Mouse (Mus musculus) forebrain, embryonic 16.5 days (tissue): ENCODE data around the gene Kctd3. TPM values are rescaled to one million over a fixed set of nuclear protein-coding genes. Genes with fewer than 3 reads are reported as not detected.
A peak's percentile ranks its signal among the peaks of the same experiment; 100 is the strongest.
"Not testable (repeated sequence)": the region's sequence is repeated elsewhere in the genome, so short reads cannot be mapped to it uniquely, and the experiment has no call there.

Experiments
- ATAC-seq: fragments of 200-750 bp; cut with Nextera tagmentation; 2 replicates; pipeline ENCODE4 v1.8.0; 2017; ENCODE audit warnings: mild to moderate bottlenecking, moderate library complexity
- H3K27ac ChIP-seq: fragments of 300-500 bp; sonication (generic); 2 replicates; pipeline ENCODE4 v1.5.1; 2014; ENCODE audit warnings: low read length, control low read depth
- H3K27me3 ChIP-seq: fragments of 300-500 bp; sonication (generic); replicated peaks from 2 replicates; pipeline ENCODE4 v1.6.1; 2014; ENCODE audit warnings: low read length; ENCODE audit not compliant: control insufficient read depth, insufficient read depth
- H3K36me3 ChIP-seq: fragments of 300-500 bp; sonication (generic); 2 replicates; pipeline ENCODE4 v1.6.1; 2014; ENCODE audit not compliant: control insufficient read depth, insufficient read depth
- H3K4me1 ChIP-seq: fragments of 300-500 bp; sonication (generic); replicated peaks from 2 replicates; pipeline ENCODE4 v1.6.1; 2014; ENCODE audit warnings: low read length; ENCODE audit not compliant: control insufficient read depth, insufficient read depth
- H3K4me2 ChIP-seq: fragments of 300-500 bp; sonication (generic); 2 replicates; pipeline ENCODE4 v1.6.1; 2014; ENCODE audit warnings: mild to moderate bottlenecking, low read length, control low read depth
- H3K4me3 ChIP-seq: fragments of 300-500 bp; sonication (generic); replicated peaks from 2 replicates; pipeline ENCODE4 v1.5.1; 2014; ENCODE audit warnings: mild to moderate bottlenecking, low read length, control low read depth
- H3K9ac ChIP-seq: fragments of 300-500 bp; sonication (generic); replicated peaks from 2 replicates; pipeline ENCODE4 v1.6.1; 2014; ENCODE audit warnings: low read depth, low read length, control low read depth
- H3K9me3 ChIP-seq: fragments of 300-500 bp; sonication (generic); 2 replicates; pipeline ENCODE4 v1.6.1; 2016; ENCODE audit warnings: low read length; ENCODE audit not compliant: control insufficient read depth
- WGBS: fragments of 180-500 bp; shearing (Covaris S2); extraction: QIAGEN DNeasy Blood & Tissue Kit; methylation state at CpG from one replicate; pipeline ENCODE4 v1.1.7; 2014; 5-methylcytosine and 5-hydroxymethylcytosine counted together
- polyA plus RNA-seq: library from polyadenylated mRNA; unstranded; fragments of >200 nt; fragmentation: Nextera tagmentation; extraction: Ambion mirVana; gene quantifications from 2 replicates; pipeline ENCODE4 v1.2.1, GENCODE M21; 2015

Gene Kctd3
- polyA plus RNA-seq, 1 experiment from 2014 or later: 46.7 TPM

- ATAC-seq: no peak
- H3K9ac ChIP-seq: no peak overlapping the region
- H3K4me1 ChIP-seq: 0 out of 2 replicates have a peak, but pooled peaks cover 3% of the 10 kb centered on the region
- no peaks in the 10 kb centered on the region for H3K9me3 ChIP-seq
- no peak overlapping the region for H3K4me3 ChIP-seq
- no peak overlapping the region for H3K27ac ChIP-seq
- H3K4me2 ChIP-seq: no peak overlapping the region
- 78% methylated on average over 3 of the region's 3 CpGs for WGBS
- H3K36me3 ChIP-seq: no peaks in the 10 kb centered on the region
- H3K27me3 ChIP-seq: no peaks in the 10 kb centered on the region
Measured at GRCm38 (mm10) chr1:189046831-189047230, 39.2 kb upstream of the Kctd3 start.

- Histone ChIP-seq H3K9ac (no peak overlapping the region), H3K27me3 (no peaks in the 10 kb centered on the region), H3K4me2 (no peak overlapping the region), H3K4me1 (0 out of 2 replicates have a peak, but pooled peaks cover 3% of the 10 kb centered on the region), H3K9me3 (no peaks in the 10 kb centered on the region), H3K4me3 (no peak overlapping the region), H3K36me3 (no peaks in the 10 kb centered on the region), H3K27ac (no peak overlapping the region)
- WGBS: 64% methylated on average over 3 of the region's 3 CpGs
- no peak for ATAC-seq
Measured at GRCm38 (mm10) chr1:189046301-189046700, 38.7 kb upstream of the Kctd3 start.

- H3K27me3 ChIP-seq: no peaks in the 10 kb centered on the region
- no peak for ATAC-seq
- WGBS: 90% methylated on average over 12 of the region's 12 CpGs
Measured at GRCm38 (mm10) chr1:189041261-189041660, 33.6 kb upstream of the Kctd3 start.

GRCm38 (mm10) chr1:189039348-189039747, 31.7 kb upstream of the Kctd3 start:
- Histone ChIP-seq H3K27ac (no peak overlapping the region), H3K4me1 (no peaks in the 10 kb centered on the region; the same call in 1 of the 2 replicates), H3K4me2 (no peak overlapping the region), H3K36me3 (no peaks in the 10 kb centered on the region), H3K9me3 (no peaks in the 10 kb centered on the region), H3K4me3 (no peak overlapping the region), H3K9ac (no peak overlapping the region), H3K27me3 (no peaks in the 10 kb centered on the region)
- no peak for ATAC-seq
- WGBS: 91% methylated on average over 5 of the region's 5 CpGs

More at GRCm38 (mm10) chr1:189041261-189041660, 33.6 kb upstream of the Kctd3 start:
- Histone ChIP-seq H3K4me2 (no peak overlapping the region), H3K4me3 (no peak overlapping the region), H3K36me3 (no peaks in the 10 kb centered on the region), H3K4me1 (no peaks in the 10 kb centered on the region; the same call in 1 of the 2 replicates), H3K27ac (no peak overlapping the region), H3K9ac (no peak overlapping the region), H3K9me3 (no peaks in the 10 kb centered on the region)

GRCm38 (mm10) chr1:189032817-189033216, 25.2 kb upstream of the Kctd3 start:
- not testable (repeated sequence) for H3K36me3 ChIP-seq, H3K4me3 ChIP-seq, H3K4me2 ChIP-seq, H3K27ac ChIP-seq, ATAC-seq, H3K4me1 ChIP-seq, H3K9ac ChIP-seq, H3K27me3 ChIP-seq, H3K9me3 ChIP-seq
- WGBS: 96% methylated on average over 2 of the region's 2 CpGs

- H3K4me3 ChIP-seq: no peak overlapping the region
- 76% methylated on average over 7 of the region's 7 CpGs for WGBS
- no peak overlapping the region for H3K4me2 ChIP-seq
- H3K36me3 ChIP-seq: no peaks in the 10 kb centered on the region
- no peak overlapping the region for H3K9ac ChIP-seq
- H3K9me3 ChIP-seq: no peaks in the 10 kb centered on the region
- H3K4me1 ChIP-seq: no peaks in the 10 kb centered on the region
- no peak for ATAC-seq
- no peaks in the 10 kb centered on the region for H3K27me3 ChIP-seq
- H3K27ac ChIP-seq: no peak overlapping the region
Measured at GRCm38 (mm10) chr1:189030975-189031374, 23.3 kb upstream of the Kctd3 start.

- no peaks in the 10 kb centered on the region for H3K27me3 ChIP-seq
- H3K9me3 ChIP-seq: no peaks in the 10 kb centered on the region
- ATAC-seq: no peak
- no peak overlapping the region for H3K4me3 ChIP-seq
- WGBS: 68% methylated on average over 1 of the region's 1 CpGs
- no peaks in the 10 kb centered on the region for H3K4me1 ChIP-seq
- H3K9ac ChIP-seq: no peak overlapping the region
- no peak overlapping the region for H3K4me2 ChIP-seq
- H3K27ac ChIP-seq: no peak overlapping the region
- H3K36me3 ChIP-seq: no peaks in the 10 kb centered on the region
Measured at GRCm38 (mm10) chr1:189028267-189028666, 20.6 kb upstream of the Kctd3 start.

GRCm38 (mm10) chr1:189026885-189027284, 19.2 kb upstream of the Kctd3 start:
- Histone ChIP-seq H3K27ac (no peak overlapping the region), H3K9ac (no peak overlapping the region), H3K9me3 (no peaks in the 10 kb centered on the region), H3K27me3 (no peaks in the 10 kb centered on the region), H3K36me3 (no peaks in the 10 kb centered on the region), H3K4me1 (0 out of 2 replicates have a peak, but pooled peaks cover 2% of the 10 kb centered on the region), H3K4me3 (no peak overlapping the region), H3K4me2 (no peak overlapping the region)
- WGBS: 60% methylated on average over 8 of the region's 8 CpGs
- ATAC-seq: peak; percentile 40; the same call in 1 of the 2 replicates

- Histone ChIP-seq H3K4me1 (0 out of 2 replicates have a peak, but pooled peaks cover 2% of the 10 kb centered on the region), H3K36me3 (no peaks in the 10 kb centered on the region), H3K9ac (no peak overlapping the region), H3K27ac (no peak overlapping the region), H3K9me3 (no peaks in the 10 kb centered on the region), H3K4me3 (no peak overlapping the region), H3K4me2 (no peak overlapping the region), H3K27me3 (no peaks in the 10 kb centered on the region)
- ATAC-seq: no peak
- 36% methylated on average over 1 of the region's 1 CpGs for WGBS
Measured at GRCm38 (mm10) chr1:189023701-189024080, 16.1 kb upstream of the Kctd3 start.
